Mouse (Mus musculus) G1E (cell line): ENCODE results near the gene Aprt.

Experiments
- CTCF ChIP-seq: IDR thresholded peaks from 2 replicates; pipeline ENCODE4 v1.5.1; 2012; ENCODE audit warnings: low read depth, low read length, inconsistent platforms, mixed read lengths
- TAL1 ChIP-seq: conservative IDR thresholded peaks from 2 replicates; pipeline ENCODE4 v1.6.1; 2012; ENCODE audit warnings: low read depth, low read length, inconsistent platforms, mixed read lengths

GRCm38 (mm10) chr8:122606810-122607209, 30.1 kb upstream of the Aprt start:
- TF ChIP-seq CTCF (no peak), TAL1 (no peak)
